Mouse (Mus musculus) left cerebral cortex, adult 11 months (tissue): Measurements from ENCODE around the gene Gramd4.
A peak's percentile ranks its signal among the peaks of the same experiment; 100 is the strongest.
"Not testable (repeated sequence)": the region's sequence is repeated elsewhere in the genome, so short reads cannot be mapped to it uniquely, and the experiment has no call there.

Experiments
- DNase-seq: peaks from one replicate; pipeline ENCODE4 v3.0.0; 2022; ENCODE audit warnings: low spot score

Gramd4 gene

GRCm38 (mm10) chr15:86165811-86166590 is 108.5 kb downstream of the Gramd4 start:
- no peak for DNase-seq

DNA sequence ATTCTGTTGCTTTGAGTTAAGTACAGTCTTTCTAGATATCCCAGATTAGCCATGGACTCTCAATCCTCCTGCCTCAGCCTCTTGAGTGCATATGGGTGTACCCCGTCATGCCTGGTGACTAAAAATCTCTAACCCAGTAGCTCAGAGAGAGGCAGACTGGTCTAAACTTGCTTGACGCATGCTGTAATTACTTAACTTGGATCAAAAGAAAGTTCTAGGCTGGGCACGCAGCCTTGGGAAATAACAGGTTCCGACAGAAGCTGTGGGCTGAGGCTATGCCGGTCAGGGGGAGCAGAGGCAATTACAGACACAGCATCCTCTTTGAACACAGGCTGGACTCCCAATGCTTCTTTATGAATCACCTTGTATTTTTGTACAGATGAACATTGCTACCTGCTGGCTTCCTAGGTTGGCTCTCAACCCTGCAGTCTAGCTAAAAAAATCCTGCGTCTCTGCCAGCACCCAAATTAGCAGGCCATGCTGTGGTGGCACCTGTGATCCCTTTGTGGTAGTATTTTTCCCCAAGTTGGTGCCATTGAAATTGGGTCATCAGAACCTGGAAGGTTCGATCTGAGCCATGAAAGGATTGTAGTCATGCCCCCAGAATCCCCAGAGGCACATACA is 109.6 kb downstream of the Gramd4 start:
- no peak for DNase-seq

GRCm38 (mm10) chr15:86167787-86168504 is 110.5 kb downstream of the Gramd4 start:
- DNase-seq: no peak

DNA sequence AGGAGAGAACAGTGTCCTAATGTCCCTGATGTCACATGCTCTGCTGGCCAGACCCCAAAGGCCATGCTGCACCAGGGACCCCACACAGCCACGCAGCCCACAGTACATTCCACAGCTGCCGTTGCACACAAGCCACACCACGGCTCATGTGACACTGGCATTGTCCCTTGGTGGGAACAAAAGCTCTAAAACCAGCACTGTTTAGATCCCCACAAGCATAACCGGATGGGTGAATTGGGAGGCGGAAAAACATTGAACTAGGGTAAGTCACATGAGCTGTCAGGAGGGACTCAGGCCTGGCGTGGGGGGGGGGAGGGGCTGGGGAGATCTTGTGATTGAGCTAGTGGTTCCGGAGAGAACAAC is 111.0 kb downstream of the Gramd4 start:
- DNase-seq: peak; percentile 67

GRCm38 (mm10) chr15:86168941-86169816 is 111.7 kb downstream of the Gramd4 start:
- no peak for DNase-seq

DNA sequence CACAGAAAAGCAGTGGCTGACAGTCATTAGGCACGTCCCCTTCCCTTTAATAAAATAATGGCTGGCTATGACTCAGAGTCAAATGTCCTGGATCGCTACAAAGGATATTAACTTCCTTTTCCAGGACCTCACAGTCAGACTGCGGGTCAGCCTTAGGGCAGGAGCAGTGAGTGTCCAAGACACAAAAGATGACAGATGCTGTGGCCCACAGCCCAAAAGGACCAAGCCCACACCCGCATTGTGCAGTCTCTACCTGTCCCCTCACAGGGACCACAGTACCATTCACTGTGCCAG is 112.3 kb downstream of the Gramd4 start:
- DNase-seq: no peak

DNA sequence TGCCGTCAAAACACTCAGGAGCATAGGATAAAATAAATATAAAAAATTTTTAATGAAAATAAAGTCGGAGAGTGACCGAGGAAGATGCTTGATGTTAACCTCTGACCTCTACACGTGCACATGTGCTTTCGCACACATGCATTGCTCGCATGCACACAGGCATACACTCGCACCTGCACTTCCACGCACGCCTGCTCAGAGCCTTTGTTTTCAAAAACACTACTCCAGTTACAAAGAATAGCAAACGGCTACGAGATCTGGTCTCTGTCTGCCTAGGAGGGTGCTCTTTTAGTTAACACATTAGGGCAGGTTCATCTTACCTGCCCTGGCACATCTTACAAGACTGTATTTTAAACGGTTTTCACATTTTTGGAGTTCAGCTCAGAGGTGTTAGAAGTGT is 113.8 kb downstream of the Gramd4 start:
- no peak for DNase-seq

DNA sequence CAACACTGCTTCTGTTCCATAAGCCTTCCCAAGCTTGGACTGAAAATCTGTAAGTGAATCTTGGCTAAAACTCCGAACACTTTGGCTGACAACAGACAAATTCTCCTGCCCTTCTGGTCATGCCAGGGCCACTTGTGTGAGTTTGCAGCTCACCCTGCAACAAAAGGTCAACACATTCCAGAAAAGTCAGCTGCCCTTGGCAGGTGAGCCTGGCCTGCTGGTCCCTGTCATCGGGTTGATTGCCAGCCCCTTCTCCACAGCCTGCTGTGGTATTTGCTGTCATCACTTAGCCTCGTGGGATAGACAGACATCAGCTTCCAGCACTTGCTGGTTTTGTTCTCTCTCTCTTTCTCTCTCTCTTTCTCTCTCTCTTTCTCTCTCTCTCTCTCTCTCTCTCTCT is 114.6 kb downstream of the Gramd4 start:
- DNase-seq: no peak

- DNase-seq: no peak
Measured at GRCm38 (mm10) chr15:86172526-86172925, 115.0 kb downstream of the Gramd4 start.

- DNase-seq: no peak
Measured at GRCm38 (mm10) chr15:86173136-86173985, 115.9 kb downstream of the Gramd4 start.

DNA sequence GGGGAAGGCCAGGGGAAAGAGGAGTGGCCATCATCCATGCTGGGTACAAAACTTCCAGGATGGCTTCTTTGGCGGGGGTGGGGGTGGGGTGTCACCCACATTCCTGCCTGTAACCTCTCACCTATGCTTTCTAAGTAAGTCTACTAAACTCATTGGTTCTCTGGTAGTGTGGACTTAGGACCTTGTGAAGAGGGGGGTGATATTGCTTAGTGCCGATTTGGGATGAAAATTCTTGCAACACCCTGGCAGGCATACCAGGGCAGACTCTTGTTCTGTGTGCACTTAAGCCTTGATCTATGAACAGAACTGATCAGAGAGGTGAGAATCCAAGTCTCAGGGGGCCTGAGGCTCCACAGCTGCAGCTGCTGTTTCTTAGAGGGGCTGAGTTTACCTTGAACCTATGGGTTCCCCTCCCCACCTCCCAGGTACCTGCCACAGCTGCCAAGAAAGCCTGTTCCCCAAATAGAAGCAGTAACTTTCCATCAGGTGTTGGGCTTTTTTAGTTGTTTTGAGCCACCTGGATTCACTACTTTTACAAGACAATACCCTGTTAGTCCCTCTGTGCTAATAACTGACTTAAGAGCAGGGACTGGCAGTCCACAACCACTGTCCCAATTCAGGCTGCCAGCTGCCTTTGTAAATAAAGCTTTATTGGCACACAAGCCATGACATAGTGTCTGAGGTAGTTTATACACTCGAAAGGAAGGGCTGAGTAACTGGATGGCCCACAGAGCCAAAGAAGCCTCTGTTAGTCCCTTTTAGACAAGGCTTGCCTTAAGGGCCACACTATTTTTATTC is 118.0 kb downstream of the Gramd4 start:
- no peak for DNase-seq

GRCm38 (mm10) chr15:86176166-86176565 is 118.7 kb downstream of the Gramd4 start:
- no peak for DNase-seq

DNA sequence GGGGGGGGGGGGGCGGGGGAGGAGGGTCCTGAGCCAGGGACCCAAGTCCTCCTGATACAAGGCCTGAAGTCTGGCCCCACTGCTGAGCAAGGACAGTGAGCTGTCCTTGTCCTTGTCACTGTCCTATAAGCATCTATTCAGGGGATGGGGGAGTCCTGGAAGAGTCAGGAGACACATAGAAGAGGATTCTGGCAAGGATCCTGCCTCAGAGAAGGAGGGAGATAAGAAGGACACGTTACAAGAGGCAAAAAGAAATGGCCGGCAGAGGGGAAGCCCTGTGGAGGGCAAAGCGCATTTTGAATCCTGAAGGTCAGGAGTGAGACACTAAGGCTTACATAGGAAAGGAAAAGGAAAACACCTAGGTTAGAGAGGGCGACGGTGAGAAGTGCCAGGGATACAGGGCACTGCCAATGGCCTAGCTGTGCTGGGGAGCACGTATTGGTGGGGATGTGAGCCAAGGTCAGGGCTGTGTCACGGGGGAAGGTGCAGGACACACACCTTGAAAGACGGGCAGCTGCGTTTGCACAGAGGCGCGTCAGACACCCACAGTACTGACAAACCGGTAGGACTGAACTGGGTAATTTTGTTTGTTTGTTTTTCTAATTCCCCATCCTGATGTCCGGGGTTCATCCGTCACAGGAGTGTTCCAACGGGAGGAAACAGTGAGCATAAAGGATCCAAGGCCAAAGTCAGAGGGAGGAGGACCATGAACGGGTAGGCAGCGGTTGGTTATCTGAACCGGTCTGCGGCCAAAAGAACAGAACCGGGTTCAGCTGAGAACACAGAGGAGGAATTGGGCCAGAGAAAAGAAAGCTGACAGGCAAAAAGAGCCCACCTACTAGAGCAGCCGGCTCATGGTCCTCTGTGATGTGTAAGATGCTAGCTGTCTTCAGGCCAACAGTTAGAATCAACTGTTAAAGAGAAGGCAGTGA is 119.5 kb downstream of the Gramd4 start:
- no peak for DNase-seq

DNA sequence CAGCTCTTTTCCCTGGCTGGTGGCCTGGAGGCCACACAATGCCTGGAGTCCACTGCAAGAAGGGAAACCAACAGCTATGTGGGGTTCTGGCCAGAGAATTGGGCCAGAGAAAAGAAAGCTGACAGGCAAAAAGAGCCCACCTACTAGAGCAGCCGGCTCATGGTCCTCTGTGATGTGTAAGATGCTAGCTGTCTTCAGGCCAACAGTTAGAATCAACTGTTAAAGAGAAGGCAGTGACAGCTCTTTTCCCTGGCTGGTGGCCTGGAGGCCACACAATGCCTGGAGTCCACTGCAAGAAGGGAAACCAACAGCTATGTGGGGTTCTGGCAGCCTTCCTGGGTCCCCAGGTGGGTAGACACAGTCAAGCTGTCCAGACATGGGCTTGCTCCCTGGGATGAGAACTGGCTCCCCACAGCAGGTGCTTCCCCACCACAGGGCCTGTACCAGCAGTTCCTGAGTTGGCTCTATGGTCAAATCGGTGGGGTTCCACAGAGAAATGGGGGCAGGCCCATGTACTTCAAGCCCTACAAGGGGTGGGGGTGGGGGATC is 120.3 kb downstream of the Gramd4 start:
- not testable (repeated sequence) for DNase-seq

GRCm38 (mm10) chr15:86178594-86178993 is 121.1 kb downstream of the Gramd4 start:
- no peak for DNase-seq

- no peak for DNase-seq
Measured at GRCm38 (mm10) chr15:86180427-86180826, 122.9 kb downstream of the Gramd4 start.

DNA sequence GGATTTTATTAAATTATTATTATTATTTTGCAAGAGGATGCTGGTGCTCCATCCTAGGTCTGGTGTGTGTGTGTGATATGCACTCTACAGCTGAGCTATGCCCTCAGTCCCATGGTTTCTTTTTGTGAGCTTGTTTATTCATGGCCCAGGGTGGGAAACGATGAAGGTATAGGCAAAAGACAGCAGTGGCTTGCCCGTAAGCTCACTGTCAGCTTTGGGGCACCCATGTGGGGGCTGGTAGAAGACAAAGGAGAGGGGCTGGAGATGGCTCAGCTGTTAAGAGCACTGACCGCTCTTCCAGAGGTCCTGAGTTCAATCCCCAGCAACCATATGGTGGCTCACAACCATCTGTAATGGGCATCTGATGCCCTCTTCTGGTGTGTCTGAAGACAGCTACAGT is 123.8 kb downstream of the Gramd4 start:
- not testable (repeated sequence) for DNase-seq

- DNase-seq: no peak
Measured at GRCm38 (mm10) chr15:86181941-86182439, 124.5 kb downstream of the Gramd4 start.

DNA sequence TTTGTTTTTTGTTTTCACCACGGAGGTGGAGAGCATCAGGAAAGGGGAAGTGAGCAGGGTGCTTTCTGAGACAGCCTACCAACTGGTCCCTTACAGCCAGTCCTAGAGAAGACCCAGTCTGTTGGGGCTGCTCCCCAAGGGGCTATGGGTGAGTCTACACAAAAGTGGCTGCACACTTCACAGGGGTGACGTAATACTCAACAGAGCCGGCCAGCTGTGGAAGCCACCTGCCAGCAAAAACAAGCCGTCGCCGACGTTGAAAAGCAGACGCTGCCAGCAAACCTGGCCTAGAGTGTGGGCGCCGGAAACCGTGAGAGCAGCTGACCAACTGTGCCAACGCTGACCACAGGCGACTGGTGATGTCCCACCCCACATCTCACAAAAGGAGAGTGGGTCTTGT is 125.2 kb downstream of the Gramd4 start:
- DNase-seq: no peak
